Mouse (Mus musculus) midbrain, embryonic 11.5 days (tissue): ENCODE results near the gene Fndc5. TPM values are rescaled to one million over a fixed set of nuclear protein-coding genes. Genes with fewer than 3 reads are reported as not detected.

Experiments used
- ATAC-seq: fragments of 200-750 bp; cut with Nextera tagmentation; 2 replicates; pipeline ENCODE4 v1.8.0; 2017; ENCODE audit warnings: moderate TSS enrichment, moderate library complexity; ENCODE audit not compliant: low FRiP score
- DNase-seq: peaks from one replicate; pipeline ENCODE4 v3.0.0; 2015; ENCODE audit warnings: low spot score; ENCODE audit errors: missing footprints
- H3K27ac ChIP-seq: fragments of 300-500 bp; sonication (generic); 2 replicates; pipeline ENCODE4 v1.5.1; 2014; ENCODE audit warnings: low read depth, low read length
- H3K27me3 ChIP-seq: fragments of 300-500 bp; sonication (generic); 2 replicates; pipeline ENCODE4 v1.6.1; 2014; ENCODE audit warnings: mild to moderate bottlenecking, low read length, moderate library complexity, mixed read lengths; ENCODE audit not compliant: control insufficient read depth, insufficient read depth
- H3K36me3 ChIP-seq: fragments of 300-500 bp; sonication (generic); 2 replicates; pipeline ENCODE4 v1.6.1; 2014; ENCODE audit warnings: mild to moderate bottlenecking, low read length, moderate library complexity, mixed read lengths; ENCODE audit not compliant: control insufficient read depth, insufficient read depth
- H3K4me1 ChIP-seq: fragments of 300-500 bp; sonication (generic); 2 replicates; pipeline ENCODE4 v1.6.1; 2014; ENCODE audit warnings: low read length; ENCODE audit not compliant: control insufficient read depth, insufficient read depth
- H3K4me2 ChIP-seq: fragments of 300-500 bp; sonication (generic); 2 replicates; pipeline ENCODE4 v1.6.1; 2014; ENCODE audit warnings: mild to moderate bottlenecking, moderate library complexity
- H3K4me3 ChIP-seq: fragments of 300-500 bp; sonication (generic); 2 replicates; pipeline ENCODE4 v1.5.1; 2014; ENCODE audit warnings: low read depth, low read length
- H3K9ac ChIP-seq: fragments of 300-500 bp; sonication (generic); 2 replicates; pipeline ENCODE4 v1.6.1; 2014; ENCODE audit warnings: low read length
- H3K9me3 ChIP-seq: fragments of 300-500 bp; sonication (generic); 2 replicates; pipeline ENCODE4 v1.6.1; 2016; ENCODE audit warnings: low read length; ENCODE audit not compliant: control insufficient read depth
- WGBS: fragments of 180-500 bp; shearing (Covaris S2); extraction: QIAGEN DNeasy Blood & Tissue Kit; methylation state at CpG from one replicate; pipeline ENCODE4 v1.1.7; 2014; 5-methylcytosine and 5-hydroxymethylcytosine counted together
- polyA plus RNA-seq: library from polyadenylated mRNA; unstranded; fragments of >200 nt; fragmentation: Nextera tagmentation; extraction: Ambion mirVana; gene quantifications from 2 replicates; pipeline ENCODE4 v1.2.1, GENCODE M21; 2014

Fndc5 gene
- polyA plus RNA-seq, 1 experiment from 2014 or later: 1.5 TPM

GRCm38 (mm10) chr4:129141560-129142438 lies 5.0 kb downstream of the Fndc5 start:
- ATAC-seq (no peak), DNase-seq (peak; percentile 74)
- WGBS: 85% methylated on average over 17 of the region's 17 CpGs
- no peak overlapping the region for H3K9ac ChIP-seq
- H3K36me3 ChIP-seq: no peaks in the 10 kb centered on the region
- no peak overlapping the region for H3K4me2 ChIP-seq
- H3K27me3 ChIP-seq: peaks cover 19% of the 10 kb centered on the region
- no peaks in the 10 kb centered on the region; the same call in 1 of the 2 replicates for H3K4me1 ChIP-seq
- no peaks in the 10 kb centered on the region for H3K9me3 ChIP-seq
- H3K27ac ChIP-seq: no peak overlapping the region
- no peak overlapping the region for H3K4me3 ChIP-seq

GRCm38 (mm10) chr4:129142439-129143045 lies 5.7 kb downstream of the Fndc5 start:
- DNase-seq: peak; percentile 79
- WGBS: 87% methylated on average over 11 of the region's 11 CpGs
- Histone ChIP-seq H3K27me3 (peaks cover 11% of the 10 kb centered on the region), H3K36me3 (no peaks in the 10 kb centered on the region), H3K4me2 (no peak overlapping the region), H3K27ac (no peak overlapping the region), H3K4me1 (no peaks in the 10 kb centered on the region; the same call in 1 of the 2 replicates), H3K4me3 (no peak overlapping the region), H3K9ac (no peak overlapping the region), H3K9me3 (no peaks in the 10 kb centered on the region)
- ATAC-seq: no peak

- Histone ChIP-seq H3K36me3 (no peaks in the 10 kb centered on the region), H3K27me3 (peaks cover 2% of the 10 kb centered on the region; the same call in 1 of the 2 replicates), H3K9me3 (no peaks in the 10 kb centered on the region), H3K4me3 (no peak overlapping the region), H3K9ac (no peak overlapping the region), H3K4me1 (no peaks in the 10 kb centered on the region; the same call in 1 of the 2 replicates), H3K4me2 (no peak overlapping the region), H3K27ac (no peak overlapping the region)
- WGBS: 88% methylated on average over 5 of the region's 5 CpGs
- DNase-seq (peak; percentile 64), ATAC-seq (no peak)
Observed at GRCm38 (mm10) chr4:129143509-129143908, 6.7 kb downstream of the Fndc5 start.

- Histone ChIP-seq H3K9ac (no peak overlapping the region), H3K36me3 (no peaks in the 10 kb centered on the region), H3K9me3 (no peaks in the 10 kb centered on the region), H3K4me1 (no peaks in the 10 kb centered on the region; the same call in 1 of the 2 replicates), H3K27me3 (no peaks in the 10 kb centered on the region), H3K27ac (no peak overlapping the region), H3K4me2 (no peak overlapping the region), H3K4me3 (no peak overlapping the region)
- WGBS: 73% methylated on average over 16 of the region's 16 CpGs
- ATAC-seq (no peak), DNase-seq (peak; percentile 77)
Observed at GRCm38 (mm10) chr4:129144401-129145367, 7.9 kb downstream of the Fndc5 start.

GRCm38 (mm10) chr4:129145411-129145810 lies 8.6 kb downstream of the Fndc5 start:
- ATAC-seq: no peak
- H3K27ac ChIP-seq: no peak overlapping the region

GRCm38 (mm10) chr4:129145943-129146342 lies 9.1 kb downstream of the Fndc5 start:
- Histone ChIP-seq H3K4me1 (no peaks in the 10 kb centered on the region; the same call in 1 of the 2 replicates), H3K27me3 (no peaks in the 10 kb centered on the region), H3K27ac (no peak overlapping the region), H3K4me3 (no peak overlapping the region), H3K4me2 (no peak overlapping the region), H3K9me3 (no peaks in the 10 kb centered on the region), H3K9ac (no peak overlapping the region), H3K36me3 (no peaks in the 10 kb centered on the region)
- WGBS: 86% methylated on average over 4 of the region's 4 CpGs
- DNase-seq (peak; percentile 66), ATAC-seq (no peak)

More at GRCm38 (mm10) chr4:129145411-129145810, 8.6 kb downstream of the Fndc5 start:
- Histone ChIP-seq H3K27me3 (no peaks in the 10 kb centered on the region), H3K4me2 (no peak overlapping the region), H3K9me3 (no peaks in the 10 kb centered on the region), H3K4me1 (no peaks in the 10 kb centered on the region; the same call in 1 of the 2 replicates), H3K36me3 (no peaks in the 10 kb centered on the region), H3K9ac (no peak overlapping the region), H3K4me3 (no peak overlapping the region)
- peak; percentile 21 for DNase-seq
- 75% methylated on average over 4 of the region's 4 CpGs for WGBS

GRCm38 (mm10) chr4:129146392-129146791 lies 9.6 kb downstream of the Fndc5 start:
- H3K4me1 ChIP-seq: no peaks in the 10 kb centered on the region; the same call in 1 of the 2 replicates
- H3K4me3 ChIP-seq: no peak overlapping the region
- H3K9me3 ChIP-seq: no peaks in the 10 kb centered on the region
- H3K27ac ChIP-seq: no peak overlapping the region
- no peak overlapping the region for H3K9ac ChIP-seq
- no peaks in the 10 kb centered on the region for H3K27me3 ChIP-seq
- H3K36me3 ChIP-seq: no peaks in the 10 kb centered on the region
- no peak overlapping the region for H3K4me2 ChIP-seq
- ATAC-seq: no peak
- DNase-seq: peak; percentile 74
- WGBS: 92% methylated on average over 2 of the region's 2 CpGs

GRCm38 (mm10) chr4:129147552-129148103 lies 10.8 kb downstream of the Fndc5 start:
- ATAC-seq (no peak), DNase-seq (peak; percentile 17)
- WGBS: 93% methylated on average over 13 of the region's 13 CpGs
- H3K4me3 ChIP-seq: no peak overlapping the region
- no peak overlapping the region for H3K4me2 ChIP-seq
- H3K4me1 ChIP-seq: no peaks in the 10 kb centered on the region; the same call in 1 of the 2 replicates
- no peaks in the 10 kb centered on the region for H3K27me3 ChIP-seq
- H3K9me3 ChIP-seq: no peaks in the 10 kb centered on the region
- H3K9ac ChIP-seq: no peak overlapping the region
- H3K36me3 ChIP-seq: no peaks in the 10 kb centered on the region
- H3K27ac ChIP-seq: no peak overlapping the region
